Mouse (Mus musculus) bone marrow, adult 2 months (tissue): ENCODE data around the gene Msl3. TPM values are rescaled to one million over a fixed set of nuclear protein-coding genes. Genes with fewer than 3 reads are reported as not detected.

Experiments used
- H3K27ac ChIP-seq: fragments of 200-500 bp; 2 replicates; pipeline ENCODE4 v1.5.1; 2012; ENCODE audit warnings: low read depth, mild to moderate bottlenecking, control low read depth, inconsistent platforms, low read length; ENCODE audit not compliant: control insufficient read depth, poor library complexity, insufficient read depth
- H3K4me1 ChIP-seq: fragments of 200-500 bp; 2 replicates; pipeline ENCODE4 v1.6.1; 2011; ENCODE audit warnings: low read length; ENCODE audit not compliant: control insufficient read depth, insufficient read depth
- H3K4me3 ChIP-seq: fragments of 200-500 bp; replicated peaks from 2 replicates; pipeline ENCODE3; 2011; ENCODE audit warnings: mild to moderate bottlenecking, low read depth, low read length, control low read depth; ENCODE audit not compliant: control insufficient read depth
- CTCF ChIP-seq: fragments of 200-500 bp; IDR thresholded peaks from 2 replicates; pipeline ENCODE4 v1.5.1; 2011; ENCODE audit warnings: low read length, control low read depth; ENCODE audit not compliant: control insufficient read depth, insufficient read depth
- POLR2A ChIP-seq: fragments of 200-500 bp; IDR thresholded peaks from 2 replicates; pipeline ENCODE4 v1.6.1; 2011; ENCODE audit warnings: low read depth, mild to moderate bottlenecking, control low read depth, low read length, borderline replicate concordance; ENCODE audit not compliant: control insufficient read depth
- WGBS: fragments of 180-500 bp; shearing (Covaris S2); methylation state at CpG from one replicate; pipeline ENCODE4 v1.1.7; 2018; 5-methylcytosine and 5-hydroxymethylcytosine counted together
- polyA plus RNA-seq: library from polyadenylated mRNA; stranded (reverse); fragments of >200 nt; gene quantifications from 2 replicates; pipeline ENCODE4 v1.2.4, GENCODE M21; 2011; ENCODE audit warnings: low replicate concordance; ENCODE audit not compliant: missing spikeins, insufficient read depth, insufficient read length

Gene Msl3
- polyA plus RNA-seq, 1 experiment = 29.2 TPM

DNA sequence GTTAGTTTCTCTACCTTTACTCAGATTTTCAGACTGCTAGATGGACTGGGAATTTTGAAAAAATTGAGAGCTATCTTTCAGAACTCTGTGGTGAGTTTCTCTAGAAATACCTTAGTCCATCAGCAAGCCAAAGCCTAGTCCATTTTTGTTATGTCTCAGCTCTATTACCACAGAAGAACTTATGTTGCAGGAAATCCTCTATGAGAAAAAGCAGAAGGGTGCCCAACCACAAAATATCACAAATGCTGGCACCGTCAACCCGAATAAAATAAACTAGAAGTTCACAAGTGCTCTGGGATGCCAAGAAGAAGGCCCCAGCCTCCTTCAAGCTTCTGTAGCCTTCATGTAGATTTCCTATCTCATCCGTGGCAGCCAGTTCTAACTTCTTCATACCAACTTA, 14.4 kb downstream of the Msl3 start:
- no peak overlapping the region for H3K4me3 ChIP-seq
- TF ChIP-seq POLR2A = no peak
- no peak for TF ChIP-seq CTCF
- H3K4me1 ChIP-seq = no peaks in the 10 kb centered on the region
- no peak overlapping the region for H3K27ac ChIP-seq
- WGBS = 42% methylated on average over 3 of the region's 3 CpGs

DNA sequence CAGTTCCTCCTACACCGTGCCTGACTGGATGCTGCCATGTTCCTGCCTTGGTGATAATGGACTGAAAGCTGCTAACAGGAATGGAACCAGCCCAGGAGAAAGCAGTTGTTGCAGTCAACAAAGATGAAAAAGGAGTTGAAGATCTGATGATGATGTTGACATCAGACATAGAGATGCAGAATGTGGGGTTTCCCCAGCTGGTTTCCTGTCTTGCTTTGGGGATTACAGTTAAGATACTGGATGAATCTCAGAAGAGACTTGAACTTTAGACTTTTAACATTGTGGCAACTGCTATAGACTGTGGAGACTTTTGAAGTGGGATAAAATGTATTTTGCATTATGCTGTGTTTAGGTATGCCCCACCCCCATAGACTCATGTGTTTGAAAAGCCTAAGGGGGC, 15.9 kb downstream of the Msl3 start:
- WGBS = 86% methylated on average over 1 of the region's 1 CpGs

DNA sequence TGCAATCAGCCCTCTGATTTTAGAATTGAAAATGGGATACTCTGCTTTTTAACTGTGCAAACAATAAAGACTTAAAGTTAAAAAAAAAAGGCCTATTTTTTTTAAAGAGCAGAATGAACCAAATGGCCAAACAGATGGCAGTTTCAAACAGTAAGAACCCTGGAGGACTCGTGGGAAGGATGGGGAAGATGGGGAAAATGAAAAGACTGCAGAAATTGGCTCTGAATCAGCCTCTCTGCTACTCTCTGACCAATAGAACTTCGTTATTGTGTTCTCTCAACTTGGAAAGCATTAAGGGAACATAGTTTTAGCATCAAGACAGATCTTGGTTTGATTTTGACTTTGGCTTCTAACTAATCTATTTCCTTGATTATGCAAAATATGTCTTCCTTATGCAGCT, 24.4 kb downstream of the Msl3 start:
- Histone ChIP-seq H3K4me1 (no peaks in the 10 kb centered on the region), H3K27ac (no peak overlapping the region), H3K4me3 (no peak overlapping the region)
- TF ChIP-seq CTCF = no peak
- no peak for TF ChIP-seq POLR2A
- 65% methylated on average over 2 of the region's 2 CpGs for WGBS

More for the DNA sequence above, 15.9 kb downstream of the Msl3 start:
- TF ChIP-seq CTCF (no peak), POLR2A (no peak)
- Histone ChIP-seq H3K4me3 (no peak overlapping the region), H3K4me1 (no peaks in the 10 kb centered on the region), H3K27ac (no peak overlapping the region)

DNA sequence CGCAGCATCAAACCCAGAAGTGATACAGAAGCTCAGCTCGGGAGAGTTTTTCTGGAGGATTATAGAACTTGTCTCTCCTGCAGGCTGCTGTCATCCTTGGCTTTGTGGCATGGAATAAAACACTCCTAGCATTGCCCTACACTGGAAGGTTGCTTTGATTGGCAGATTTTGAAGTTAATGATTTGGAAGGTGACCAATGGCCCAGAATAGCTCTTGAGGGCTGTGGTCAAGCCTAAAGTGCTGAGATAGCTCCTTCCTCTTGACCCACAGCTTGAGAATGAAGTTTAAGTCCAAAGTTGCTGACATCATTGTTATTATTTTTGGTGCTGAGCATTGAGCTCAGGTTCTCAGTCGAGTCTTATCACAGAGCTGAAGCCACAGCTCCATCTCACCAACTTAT, 26.0 kb downstream of the Msl3 start:
- no peaks in the 10 kb centered on the region for H3K4me1 ChIP-seq
- no peak overlapping the region for H3K4me3 ChIP-seq
- no peak overlapping the region for H3K27ac ChIP-seq
- TF ChIP-seq CTCF (no peak), POLR2A (no peak)
- 51% methylated on average over 3 of the region's 3 CpGs for WGBS

DNA sequence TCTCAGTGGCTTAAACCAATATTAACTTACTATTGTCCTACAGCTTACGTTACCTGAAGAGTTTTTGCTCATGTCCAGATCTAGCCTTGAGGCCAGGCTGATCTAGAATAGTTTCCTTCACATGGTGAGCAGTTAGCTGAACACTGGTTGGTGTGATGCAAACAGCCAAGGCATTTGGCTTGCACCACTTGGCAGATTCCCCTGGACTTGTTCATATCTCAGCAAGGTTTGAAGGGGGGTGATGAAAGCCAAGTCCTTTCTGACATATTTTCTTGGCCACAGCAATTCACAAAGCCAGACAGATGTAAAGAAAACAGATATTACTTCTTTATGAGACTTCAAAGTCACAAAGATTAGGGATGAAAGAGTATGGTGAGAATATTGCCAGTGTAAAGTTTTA, 30.2 kb downstream of the Msl3 start:
- Histone ChIP-seq H3K4me1 (no peaks in the 10 kb centered on the region), H3K27ac (no peak overlapping the region), H3K4me3 (no peak overlapping the region)
- TF ChIP-seq CTCF (no peak), POLR2A (no peak)
- WGBS = 85% methylated on average over 1 of the region's 1 CpGs

DNA sequence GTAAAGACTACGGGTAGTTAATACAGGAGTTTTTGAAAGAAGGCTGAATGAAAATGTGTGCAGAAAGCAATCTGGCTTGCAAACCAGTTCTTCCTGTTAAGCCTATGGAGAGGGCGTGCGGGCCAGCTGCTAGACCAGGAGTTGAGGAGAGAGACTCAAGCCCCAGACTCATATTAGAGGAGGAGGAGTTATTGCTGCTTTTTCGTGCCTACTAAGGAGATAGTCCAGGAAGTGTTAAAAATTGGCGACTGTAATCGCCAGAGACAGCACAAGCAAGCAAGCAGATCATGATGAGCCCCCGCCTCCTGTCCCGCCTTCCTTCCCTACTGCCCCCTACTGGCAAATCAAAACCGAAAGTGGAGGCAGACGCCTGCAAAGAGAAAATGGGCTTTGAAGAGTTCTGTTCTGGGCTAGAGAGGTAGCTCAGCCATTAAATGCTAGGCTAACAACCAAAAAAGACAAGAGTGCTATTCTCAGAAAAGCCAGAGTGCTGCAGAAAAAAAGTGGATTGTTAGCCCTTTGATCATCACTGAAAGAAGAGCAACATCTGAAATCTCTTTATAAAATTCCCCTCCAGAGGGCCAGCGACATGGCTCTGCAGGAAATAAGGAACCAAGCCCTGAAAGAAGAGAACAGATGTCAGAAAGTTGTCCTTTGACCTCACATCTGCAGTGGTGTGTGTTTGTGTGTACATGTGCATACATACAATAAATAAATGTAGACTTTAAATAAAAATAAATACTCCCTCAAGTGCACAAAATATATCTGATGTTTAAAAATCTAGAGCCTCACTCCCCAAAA, 33.9 kb downstream of the Msl3 start:
- Histone ChIP-seq H3K4me1 (no peaks in the 10 kb centered on the region), H3K27ac (no peak overlapping the region), H3K4me3 (peak overlapping the region; percentile 71)
- TF ChIP-seq POLR2A (no peak), CTCF (peak; percentile 54; the same call in 1 of the 2 replicates)
- WGBS = 8% methylated on average over 11 of the region's 11 CpGs

Other genes with a start within 250 kb of the Msl3 start
- not detected in 2 replicates for gene Frmpd4, start 96.7 kb downstream of the Msl3 start, polyA plus RNA-seq
- gene Arhgap6, start 121.2 kb upstream of the Msl3 start, polyA plus RNA-seq = 3.4 and 8.3 TPM in 2 replicates